Mouse (Mus musculus) gastrocnemius, adult 18-20 months (tissue): Measurements from ENCODE around the gene Samd7. TPM values are rescaled to one million over a fixed set of nuclear protein-coding genes. Genes with fewer than 3 reads are reported as not detected.
A peak's percentile ranks its signal among the peaks of the same experiment; 100 is the strongest.
"Not testable (repeated sequence)": the region's sequence is repeated elsewhere in the genome, so short reads cannot be mapped to it uniquely, and the experiment has no call there.

Experiments used
- DNase-seq: peaks from one replicate; pipeline ENCODE4 v3.0.0; 2021; ENCODE audit warnings: low spot score
- long read RNA-seq, 2 experiments: library from polyadenylated mRNA; stranded (forward); transcript quantifications; one replicate each; pipeline ENCODE4 v2.0.0; 2021
- total RNA-seq, 2 experiments: library from RNA; stranded (reverse); gene quantifications; 2 replicates each; pipeline ENCODE4 v1.2.3; 2021

The Samd7 gene
- not detected for total RNA-seq
- long read RNA-seq, experiment 1, result 0 reads
- long read RNA-seq, experiment 2, result 0 reads

- no peak for DNase-seq
Observed at GRCm38 (mm10) chr3:30746006-30746405, at the start of gene Samd7. Samd7 (plus strand) TSS chr3:30746293.

GRCm38 (mm10) chr3:30696346-30696745, 49.7 kb upstream of the Samd7 start:
- DNase-seq, result peak; percentile 48

- DNase-seq, result no peak
Observed at GRCm38 (mm10) chr3:30697891-30698290, 48.2 kb upstream of the Samd7 start.

GRCm38 (mm10) chr3:30699711-30700505, 46.2 kb upstream of the Samd7 start, which contains the start of gene Lrrc31:
Lrrc31 (minus strand) TSS chr3:30699843.
- not testable (repeated sequence) for DNase-seq

- no peak for DNase-seq
Observed at GRCm38 (mm10) chr3:30705977-30706376, 40.1 kb upstream of the Samd7 start.

- DNase-seq, result no peak
Observed at GRCm38 (mm10) chr3:30706614-30707276, 39.3 kb upstream of the Samd7 start.

GRCm38 (mm10) chr3:30710191-30710590, 35.9 kb upstream of the Samd7 start:
- no peak for DNase-seq

- DNase-seq, result no peak
Observed at GRCm38 (mm10) chr3:30713334-30713733, 32.8 kb upstream of the Samd7 start.

GRCm38 (mm10) chr3:30718649-30719048, 27.4 kb upstream of the Samd7 start:
- DNase-seq, result no peak

GRCm38 (mm10) chr3:30722036-30722435, 24.1 kb upstream of the Samd7 start:
- no peak for DNase-seq

- DNase-seq, result no peak
Observed at GRCm38 (mm10) chr3:30722461-30722860, 23.6 kb upstream of the Samd7 start.

- peak; percentile 34 for DNase-seq
Observed at GRCm38 (mm10) chr3:30723179-30723578, 22.9 kb upstream of the Samd7 start.

- no peak for DNase-seq
Observed at GRCm38 (mm10) chr3:30724105-30724824, 21.8 kb upstream of the Samd7 start.

- no peak for DNase-seq
Observed at GRCm38 (mm10) chr3:30724848-30725465, 21.1 kb upstream of the Samd7 start.

GRCm38 (mm10) chr3:30725514-30725913, 20.6 kb upstream of the Samd7 start:
- no peak for DNase-seq

GRCm38 (mm10) chr3:30727209-30727608, 18.9 kb upstream of the Samd7 start:
- DNase-seq, result no peak

GRCm38 (mm10) chr3:30729046-30729445, 17.0 kb upstream of the Samd7 start:
- DNase-seq, result peak; percentile 47

- peak; percentile 60 for DNase-seq
Observed at GRCm38 (mm10) chr3:30736809-30737208, 9.3 kb upstream of the Samd7 start.

- DNase-seq, result peak; percentile 78
Observed at GRCm38 (mm10) chr3:30741306-30741705, 4.8 kb upstream of the Samd7 start.

- no peak for DNase-seq
Observed at GRCm38 (mm10) chr3:30742891-30743290, 3.2 kb upstream of the Samd7 start.

GRCm38 (mm10) chr3:30748316-30748715, 2.2 kb downstream of the Samd7 start:
- no peak for DNase-seq

GRCm38 (mm10) chr3:30754696-30755095, 8.6 kb downstream of the Samd7 start:
- DNase-seq, result no peak
